Mouse (Mus musculus): Measurements from ENCODE around the gene Akap13.
"Not testable (repeated sequence)": the region's sequence is repeated elsewhere in the genome, so short reads cannot be mapped to it uniquely, and the experiment has no call there.

The Akap13 gene

DNA sequence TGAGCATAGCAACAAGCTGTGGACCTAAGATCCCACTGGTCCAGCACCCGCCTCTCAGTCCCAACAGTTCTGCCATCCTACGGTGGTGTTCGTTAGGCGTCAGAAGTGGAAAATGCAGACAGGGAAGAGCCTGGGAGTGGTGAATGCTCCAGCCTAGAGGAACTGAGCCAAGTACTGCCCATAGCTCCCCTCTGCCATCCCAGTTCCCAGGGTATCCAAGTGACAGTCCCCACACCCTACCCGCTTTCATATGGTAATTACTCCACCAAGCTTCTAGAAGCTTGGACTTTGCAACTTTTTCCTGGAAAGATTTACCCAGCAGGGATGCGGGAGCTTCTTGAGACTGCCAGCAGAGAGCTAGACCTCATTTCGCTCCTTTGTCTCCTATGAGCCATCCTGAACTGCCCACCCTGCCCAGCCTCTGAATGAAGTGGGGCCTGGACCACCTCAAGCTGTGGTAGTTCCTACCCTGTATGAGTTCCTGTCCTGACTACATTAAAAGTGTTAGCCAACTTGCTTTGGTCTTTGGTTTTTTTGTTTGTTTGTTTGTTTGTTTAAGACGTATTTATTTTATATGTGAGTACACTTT, 300.6 kb downstream of the Akap13 start:
- no peak for DNase-seq (ENCODE audit: low spot score in 2 of 2)

DNA sequence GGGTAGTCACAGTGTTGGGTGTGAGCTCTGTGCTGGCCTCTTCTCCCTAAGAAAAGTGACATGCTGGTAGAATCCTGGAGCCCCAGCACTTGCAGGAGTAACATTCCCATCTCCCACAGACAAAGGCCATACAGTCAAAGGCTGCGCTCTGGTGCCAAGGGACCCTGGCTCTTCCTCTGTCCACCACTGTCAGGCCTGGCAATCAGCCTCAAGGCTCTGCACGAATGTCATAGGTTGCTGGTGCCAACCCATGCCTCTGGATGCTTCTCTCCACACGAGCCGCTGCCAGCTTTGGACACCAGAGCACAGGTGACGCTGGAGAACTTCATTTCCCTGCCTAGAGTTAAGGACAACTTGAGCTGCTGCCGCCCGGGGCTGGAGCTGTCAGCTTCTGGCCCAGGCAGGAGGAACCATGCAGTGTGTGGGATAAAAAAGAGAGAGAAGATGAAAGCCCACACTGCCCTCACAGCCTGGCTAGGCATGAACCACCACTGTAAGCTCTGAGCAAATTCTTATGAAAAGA, 304.7 kb downstream of the Akap13 start:
- no peak for DNase-seq (ENCODE audit: low spot score in 2 of 2)

DNA sequence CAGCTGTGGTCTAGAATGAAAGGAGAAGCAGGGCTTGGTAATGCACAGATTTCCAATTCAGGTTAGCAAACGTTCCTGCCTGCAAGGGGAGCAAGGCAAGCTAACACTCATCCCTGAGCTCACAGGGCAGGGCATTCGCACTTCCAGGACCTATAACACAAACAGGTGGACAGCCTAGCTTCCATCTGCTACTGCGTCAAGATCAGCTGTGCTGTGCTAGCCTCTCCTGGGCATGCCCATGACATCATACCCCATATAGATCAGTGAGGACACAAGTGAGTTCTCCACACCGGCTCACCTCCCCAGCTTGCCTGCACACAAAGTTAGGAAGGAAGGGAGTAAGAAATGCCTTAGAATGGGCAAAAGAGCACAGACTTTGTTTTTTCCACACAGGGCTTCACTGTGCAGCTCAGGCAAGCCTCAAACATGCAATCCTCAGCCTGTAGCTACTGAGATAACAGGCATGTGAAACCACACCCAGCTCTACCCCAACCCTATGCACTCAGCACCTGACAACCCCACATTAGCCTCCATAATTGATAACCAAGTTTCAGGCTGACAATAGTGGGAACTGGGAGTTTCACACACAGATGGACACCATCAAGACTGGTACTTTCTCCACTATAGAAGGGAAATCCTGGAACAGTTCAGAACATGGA, 305.5 kb downstream of the Akap13 start:
- not testable (repeated sequence) for DNase-seq (ENCODE audit: low spot score in 2 of 2)

DNA sequence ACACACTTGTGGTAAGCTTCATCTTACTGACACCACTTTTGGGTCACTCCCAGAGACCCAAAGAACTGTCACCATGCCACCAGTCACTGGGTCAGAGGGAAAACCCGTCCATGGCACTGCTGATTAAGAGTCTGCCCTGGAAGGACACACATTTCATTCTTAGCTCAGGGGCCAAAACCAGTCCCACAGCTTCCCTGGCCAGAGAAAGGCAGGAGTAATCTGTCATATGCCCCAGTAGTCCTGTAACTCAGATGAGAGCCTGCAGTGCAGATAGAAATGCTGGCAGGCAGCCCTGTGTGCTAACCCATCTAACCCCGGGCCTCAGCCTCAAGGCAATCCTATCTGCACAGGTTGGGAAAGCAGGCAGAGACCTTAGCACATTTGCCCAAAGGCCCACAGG, 306.9 kb downstream of the Akap13 start:
- DNase-seq (ENCODE audit: low spot score in 2 of 2) = not testable (repeated sequence)

DNA sequence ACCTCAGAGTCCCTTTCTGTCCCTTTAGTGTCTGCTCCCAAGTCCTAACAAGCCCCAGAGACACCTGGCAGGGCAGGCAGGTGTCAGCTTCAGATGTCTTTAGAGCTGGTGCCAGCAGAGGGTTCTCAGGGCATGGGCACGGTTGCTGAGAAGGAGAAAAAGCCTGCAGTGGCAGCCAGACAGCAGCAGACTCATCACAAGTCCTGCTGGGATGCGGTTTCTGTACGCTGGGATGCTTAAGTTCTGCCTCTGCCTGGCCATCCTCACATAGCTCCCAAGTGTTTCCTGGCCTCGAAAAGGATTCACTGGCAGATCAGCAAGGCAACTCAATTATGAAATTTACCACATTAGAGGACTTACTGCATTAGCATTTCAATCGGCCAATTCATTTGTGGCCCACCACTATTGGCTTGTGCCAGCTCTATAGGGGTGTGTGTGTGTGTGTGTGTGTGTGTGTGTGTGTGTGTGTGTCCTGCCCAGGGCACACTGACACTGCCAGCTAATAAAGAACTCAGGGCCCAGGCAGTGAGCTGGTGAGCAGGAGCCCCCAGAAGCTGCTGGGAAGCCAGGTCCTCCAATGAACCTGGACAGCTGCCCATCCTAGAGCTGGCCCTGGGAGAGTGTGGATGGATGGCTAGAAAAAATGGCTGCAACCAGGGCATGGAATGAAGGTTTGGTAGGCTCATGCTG, 311.9 kb downstream of the Akap13 start:
- not testable (repeated sequence) for DNase-seq (ENCODE audit: low spot score in 2 of 2)

DNA sequence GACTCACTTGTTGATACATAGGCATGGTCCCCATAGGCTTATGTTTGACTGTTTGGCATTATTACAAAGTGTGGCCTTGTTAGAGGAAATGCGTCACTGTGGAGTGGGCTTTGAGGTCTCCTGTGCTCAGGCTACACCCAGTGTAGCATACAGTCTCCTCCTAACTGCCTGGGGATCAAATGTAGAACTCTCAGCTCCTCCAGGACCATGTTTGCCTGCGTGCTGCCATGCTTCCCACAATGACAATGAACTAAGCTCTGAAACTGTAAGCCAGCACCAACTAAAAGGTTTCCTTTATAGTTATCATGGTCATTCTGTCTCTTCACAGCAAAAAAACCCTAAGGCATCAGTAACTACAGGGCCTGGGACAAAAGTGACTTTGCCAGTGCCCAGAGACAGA, 312.8 kb downstream of the Akap13 start:
- DNase-seq (ENCODE audit: low spot score in 2 of 2) = no peak

DNA sequence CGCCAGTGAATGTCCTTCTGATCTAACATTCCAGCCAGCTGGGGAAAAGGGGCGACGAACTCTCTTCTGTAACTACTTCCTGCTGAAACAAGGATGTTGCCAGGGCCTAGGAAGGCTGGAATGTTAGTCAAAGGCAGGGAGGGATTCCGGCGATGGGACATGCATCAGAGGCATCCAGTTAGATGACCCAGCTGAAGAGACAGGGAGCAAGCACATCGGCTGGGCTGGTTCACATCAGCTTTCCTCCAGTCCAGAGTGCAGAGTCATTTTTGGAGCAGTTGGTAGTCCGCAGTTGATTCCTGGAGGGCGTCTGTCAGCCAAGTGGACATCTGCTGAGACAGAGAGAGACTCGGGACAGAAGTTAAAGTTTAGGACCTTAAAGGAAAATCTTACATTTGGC, 314.6 kb downstream of the Akap13 start:
- no peak for DNase-seq (ENCODE audit: low spot score in 2 of 2)

DNA sequence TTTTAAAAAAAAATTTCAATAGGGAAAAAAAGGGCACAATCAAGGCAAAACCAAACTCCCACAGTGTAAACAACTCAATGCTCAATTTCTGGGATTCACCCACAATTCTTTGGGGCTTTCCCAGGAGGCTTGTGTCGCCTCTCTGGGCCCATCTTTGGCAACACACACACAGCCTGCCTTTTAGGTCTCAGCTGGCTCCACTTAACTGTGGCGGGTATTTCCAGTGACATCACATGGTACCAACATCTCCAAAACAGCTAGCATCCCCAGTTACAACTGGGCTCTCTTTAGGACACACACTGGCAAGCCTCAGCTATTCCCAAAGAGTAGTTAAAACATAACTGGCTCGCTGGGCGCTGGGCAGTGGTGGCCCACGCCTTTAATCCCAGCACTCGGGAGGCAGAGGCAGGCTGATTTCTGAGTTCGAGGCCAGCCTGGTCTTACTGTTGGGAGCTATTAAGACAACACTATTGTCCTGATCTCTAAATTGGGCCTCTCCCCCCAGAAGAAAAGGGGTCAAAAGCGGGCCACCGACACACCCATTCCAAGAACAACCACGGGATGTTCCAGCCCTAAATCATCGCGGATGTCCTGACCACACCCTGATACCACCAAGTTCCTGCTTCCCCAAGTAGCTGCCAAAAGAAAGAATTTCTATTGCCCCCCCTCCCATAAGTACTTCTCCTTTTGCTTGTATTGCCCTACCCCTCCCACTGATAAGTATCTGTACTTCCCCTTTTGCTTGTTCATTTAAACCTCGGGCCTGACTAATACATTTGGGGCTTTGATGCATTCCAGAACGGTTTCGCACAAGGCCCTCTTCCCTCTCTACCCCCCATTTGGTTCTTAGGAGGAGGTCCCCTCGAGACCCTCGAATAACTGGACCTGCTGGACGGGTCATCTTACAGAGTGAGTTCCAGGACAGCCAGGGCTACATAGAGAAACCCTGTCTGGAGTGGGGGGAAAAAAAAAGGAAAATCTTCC, 319.1 kb downstream of the Akap13 start:
- DNase-seq (ENCODE audit: low spot score in 2 of 2) = not testable (repeated sequence)

DNA sequence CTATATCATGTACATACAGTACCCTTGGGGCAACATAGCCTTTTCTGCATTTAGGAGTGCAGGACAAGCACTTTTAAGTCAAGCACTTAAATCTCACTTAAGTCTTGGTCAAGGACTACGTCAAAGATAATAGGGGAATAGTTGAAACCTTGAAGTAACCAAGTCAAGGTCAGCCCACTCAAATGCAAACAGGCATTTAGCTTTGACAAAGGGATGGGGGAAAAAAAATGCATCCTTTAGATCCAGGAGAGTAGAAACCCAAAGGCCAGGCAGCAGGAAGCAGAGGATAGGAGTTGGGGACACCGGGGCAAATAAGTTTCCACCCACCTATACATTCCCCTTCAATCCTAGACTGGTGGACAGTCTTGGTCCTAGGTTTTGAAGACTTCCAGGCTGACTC, 322.7 kb downstream of the Akap13 start:
- no peak for DNase-seq (ENCODE audit: low spot score in 2 of 2)

DNA sequence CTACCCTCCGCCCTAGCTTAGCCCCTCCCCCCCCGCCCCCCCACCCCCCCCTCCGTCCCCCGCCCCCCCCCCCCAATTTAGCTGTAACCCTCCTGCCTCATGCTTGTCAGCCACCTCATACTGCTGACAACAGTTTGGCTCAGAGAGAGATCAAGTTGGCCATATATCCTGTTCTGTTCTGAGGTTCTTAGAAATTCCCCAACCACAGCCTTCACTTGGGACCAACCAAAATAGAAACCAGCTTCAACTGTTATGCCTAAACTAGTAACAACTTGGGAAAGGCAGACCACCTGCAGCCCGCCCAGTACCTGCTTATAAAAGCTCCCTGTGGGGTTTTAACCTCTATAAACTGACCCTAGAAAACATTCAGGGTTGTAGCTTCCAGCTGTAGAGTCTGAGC, 325.5 kb downstream of the Akap13 start:
- DNase-seq (ENCODE audit: low spot score in 2 of 2) = no peak

DNA sequence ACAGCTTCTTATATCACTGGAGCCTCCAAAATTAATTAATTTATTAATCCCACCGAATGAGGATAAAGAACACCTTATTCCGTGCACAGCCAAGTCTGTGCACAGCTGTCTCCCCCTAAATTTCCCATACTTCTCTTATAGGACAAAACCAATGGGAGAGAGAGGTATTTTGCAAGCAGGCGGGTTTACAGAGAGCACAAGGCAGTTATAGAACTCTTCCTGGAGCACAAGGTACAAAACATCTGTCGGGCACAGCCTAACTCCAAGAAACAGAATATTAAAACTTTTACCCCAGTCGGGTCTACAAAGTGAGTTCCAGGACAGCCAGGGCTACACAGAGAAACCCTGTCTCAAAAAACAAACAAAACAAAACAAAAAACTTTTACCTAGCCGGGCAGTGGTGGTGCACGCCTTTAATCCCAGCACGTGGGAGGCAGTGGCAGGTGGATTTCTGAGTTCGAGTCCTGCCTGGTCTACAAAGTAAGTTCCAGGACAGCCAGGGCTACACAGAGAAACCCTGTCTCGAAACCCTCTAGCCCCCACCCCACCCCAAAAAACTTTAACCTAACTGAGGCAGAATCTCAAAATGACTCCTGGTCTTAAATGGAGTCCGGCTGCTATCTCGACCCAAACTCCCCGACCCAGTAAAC, 326.1 kb downstream of the Akap13 start:
- DNase-seq (ENCODE audit: low spot score in 2 of 2) = no peak

DNA sequence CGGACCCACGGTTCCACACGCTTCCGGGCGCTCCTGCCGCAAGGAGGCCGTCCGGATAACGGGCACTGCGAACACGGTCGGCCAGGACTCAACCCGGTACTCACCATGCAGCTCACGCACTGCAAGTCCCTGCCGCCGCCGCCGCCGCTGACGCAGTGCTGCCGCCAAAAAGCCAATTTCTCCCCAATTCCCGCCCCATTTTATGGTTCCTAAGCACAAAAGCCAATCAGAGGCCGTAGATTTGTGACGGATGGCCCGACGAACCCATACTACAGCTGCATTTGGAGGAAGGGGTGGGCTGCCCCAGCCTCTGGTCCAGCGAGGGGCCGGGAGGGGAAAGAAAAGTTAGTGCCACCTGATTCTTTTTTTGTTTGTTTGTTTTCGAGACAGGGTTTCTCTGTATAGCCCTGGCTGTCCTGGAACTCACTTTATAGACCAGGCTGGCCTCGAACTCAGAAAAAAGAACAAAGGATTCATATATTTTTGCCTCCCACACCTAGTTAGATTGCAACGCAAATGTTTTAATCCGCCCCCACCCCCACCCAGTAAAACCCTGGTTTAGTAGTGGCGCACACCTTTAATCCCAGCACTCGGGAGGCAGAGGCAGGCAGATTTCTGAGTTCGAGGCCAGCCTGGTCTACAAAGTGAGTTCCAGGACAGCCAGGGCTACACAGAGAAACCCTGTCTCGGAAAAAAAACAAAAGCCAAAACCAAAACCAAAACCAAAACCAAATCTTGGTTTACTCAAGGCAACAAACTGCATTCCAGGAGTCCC, 326.8 kb downstream of the Akap13 start:
- DNase-seq (ENCODE audit: low spot score in 2 of 2) = peak; percentile 74 to 76

DNA sequence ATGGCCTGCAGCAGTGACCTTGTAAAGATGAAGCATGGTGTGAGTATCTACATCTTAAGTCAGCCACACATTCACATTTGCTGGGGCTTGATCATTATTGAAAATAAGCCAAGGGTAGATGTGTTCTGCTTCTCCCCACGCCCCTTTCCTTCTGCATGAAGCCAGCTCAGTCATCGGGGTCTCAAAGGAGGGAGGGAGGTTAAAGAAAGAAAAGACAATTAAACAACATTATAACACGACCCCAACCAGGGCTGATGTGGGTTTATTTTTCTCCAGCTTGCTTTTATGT, 327.3 kb downstream of the Akap13 start:
- no peak for DNase-seq (ENCODE audit: low spot score in 2 of 2)

DNA sequence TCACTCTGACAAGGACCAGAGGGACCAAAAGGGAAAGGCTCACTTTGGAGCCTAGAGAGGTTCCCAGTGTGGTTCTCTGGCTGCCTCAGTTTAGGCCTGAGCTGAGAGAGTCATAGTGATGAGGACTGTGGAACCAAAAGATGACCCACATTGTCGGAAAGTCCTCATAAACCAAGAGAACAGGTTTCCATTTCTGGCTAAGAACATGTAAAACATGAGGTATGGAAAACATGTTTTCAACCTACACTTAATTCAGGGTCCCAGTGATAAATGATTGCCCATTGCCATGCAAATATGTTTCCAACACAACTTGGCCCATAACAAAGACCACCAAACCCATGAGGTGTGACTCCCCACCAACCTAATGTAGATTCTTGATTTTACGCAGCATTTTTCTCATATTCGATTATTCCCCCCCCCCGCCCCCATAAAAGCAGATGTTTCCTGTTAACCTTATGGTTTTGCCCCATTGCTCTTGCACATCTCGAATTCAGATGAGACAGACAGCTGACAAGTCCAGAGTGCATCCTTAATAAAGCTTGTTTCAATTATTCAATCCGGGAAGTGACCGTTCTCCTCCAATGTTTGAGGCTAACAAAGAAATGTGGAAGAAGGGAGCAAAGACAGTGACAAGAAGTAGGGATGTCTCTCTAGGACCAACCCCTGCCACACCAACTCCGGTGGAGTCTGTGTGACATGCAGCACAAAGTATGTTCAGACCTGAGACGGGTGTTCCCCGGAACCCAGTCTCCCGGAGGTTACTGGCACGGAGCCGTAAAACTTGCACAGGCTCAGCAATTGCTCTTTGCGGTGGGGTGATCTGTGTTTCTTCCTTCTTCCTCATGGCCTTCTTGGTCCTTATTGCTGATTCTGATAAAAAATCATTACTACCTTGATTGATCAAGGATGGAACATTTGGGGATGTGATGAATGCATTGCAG, 330.3 kb downstream of the Akap13 start:
- DNase-seq (ENCODE audit: low spot score in 2 of 2) = no peak

DNA sequence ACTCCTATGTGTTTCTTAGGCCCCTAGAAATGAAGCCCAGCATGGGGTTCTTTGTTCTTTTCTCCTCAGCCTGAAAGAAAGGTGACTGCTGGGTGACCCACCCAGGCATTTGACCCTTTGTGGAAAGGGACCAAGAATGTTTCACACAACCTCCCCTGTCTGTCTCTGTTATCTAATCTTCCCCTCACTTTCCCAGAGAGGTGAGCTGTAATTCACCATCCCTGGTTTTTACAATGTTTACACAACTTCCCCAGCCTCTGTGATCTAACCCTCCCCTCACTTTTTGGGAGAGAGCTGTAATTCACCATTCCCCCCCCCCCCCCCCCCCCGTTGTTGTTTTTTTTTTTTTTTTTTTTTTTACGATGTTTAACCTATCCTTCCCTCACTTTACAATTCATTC, 331.5 kb downstream of the Akap13 start:
- DNase-seq (ENCODE audit: low spot score in 2 of 2) = no peak

DNA sequence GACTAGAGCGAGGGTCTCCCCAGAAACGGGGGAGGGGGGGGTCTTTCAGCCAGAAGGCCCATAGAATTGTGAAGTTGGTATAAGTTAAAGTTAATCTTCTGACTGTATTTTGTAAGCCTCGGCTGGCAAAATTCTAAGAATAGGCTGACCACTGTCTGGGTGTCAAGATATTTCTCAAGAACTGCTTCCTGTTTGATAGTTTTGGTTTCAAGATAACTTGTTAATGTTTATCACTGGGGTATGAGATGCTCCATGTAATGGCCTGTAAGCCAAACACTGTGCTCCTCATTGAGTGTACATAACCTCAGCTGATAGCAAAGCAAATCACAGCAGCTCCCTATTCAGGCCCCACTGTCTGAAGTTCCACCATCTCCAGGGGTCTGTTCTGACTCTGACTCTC, 332.0 kb downstream of the Akap13 start:
- no peak for DNase-seq (ENCODE audit: low spot score in 2 of 2)

DNA sequence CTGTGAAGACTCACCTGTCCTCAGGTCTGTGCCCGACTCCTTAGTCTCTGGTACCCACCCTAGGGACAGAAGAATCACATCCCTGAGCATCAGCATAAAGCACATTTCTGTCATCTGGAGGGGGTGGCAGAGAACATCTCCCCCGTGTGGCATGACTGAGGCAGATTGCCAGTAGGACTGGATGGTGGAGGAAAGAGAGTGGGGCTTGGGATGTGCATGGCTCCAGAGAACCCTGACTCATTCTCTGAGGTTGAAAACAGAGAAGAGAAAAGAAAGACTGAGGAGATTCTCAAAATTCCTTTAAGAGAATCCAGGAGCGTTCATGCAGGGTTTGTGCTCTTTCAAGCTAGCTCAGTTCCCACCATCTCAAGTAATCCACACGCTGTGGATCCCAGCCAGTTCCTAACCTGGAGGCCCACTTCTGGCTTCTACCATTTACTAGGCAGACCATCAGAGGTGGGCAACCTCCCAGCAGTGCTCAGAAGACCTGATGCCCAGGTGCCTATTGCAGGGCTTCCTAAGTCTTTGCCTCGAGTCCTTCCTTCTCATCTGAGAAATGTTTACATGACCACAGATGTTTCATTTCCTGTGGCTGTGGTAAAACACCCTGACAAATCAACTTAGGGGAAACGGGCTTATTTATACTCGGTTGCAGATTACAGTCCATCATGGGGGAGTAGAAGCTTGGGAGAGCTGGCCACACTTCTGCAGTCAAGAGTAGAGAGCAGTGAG, 332.9 kb downstream of the Akap13 start:
- peak in 1 of 2 experiments; percentile 5 for DNase-seq (ENCODE audit: low spot score in 2 of 2)

DNA sequence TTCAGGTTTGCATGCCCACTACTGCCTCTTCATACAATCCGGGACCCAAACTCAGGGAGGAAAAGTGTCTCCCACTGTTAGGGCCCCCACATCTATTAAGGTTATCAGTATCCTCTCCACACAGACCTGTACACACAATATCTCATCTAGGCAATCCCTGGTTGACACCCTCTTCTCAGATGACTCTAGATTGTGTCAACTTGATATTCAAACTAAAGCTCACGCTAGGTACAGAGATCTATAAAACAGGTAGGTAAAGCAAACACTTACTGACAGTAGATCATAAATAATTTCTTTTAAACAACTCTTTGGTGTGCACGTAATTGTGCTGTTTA, 333.4 kb downstream of the Akap13 start:
- DNase-seq (ENCODE audit: low spot score in 2 of 2) = not testable (repeated sequence)

DNA sequence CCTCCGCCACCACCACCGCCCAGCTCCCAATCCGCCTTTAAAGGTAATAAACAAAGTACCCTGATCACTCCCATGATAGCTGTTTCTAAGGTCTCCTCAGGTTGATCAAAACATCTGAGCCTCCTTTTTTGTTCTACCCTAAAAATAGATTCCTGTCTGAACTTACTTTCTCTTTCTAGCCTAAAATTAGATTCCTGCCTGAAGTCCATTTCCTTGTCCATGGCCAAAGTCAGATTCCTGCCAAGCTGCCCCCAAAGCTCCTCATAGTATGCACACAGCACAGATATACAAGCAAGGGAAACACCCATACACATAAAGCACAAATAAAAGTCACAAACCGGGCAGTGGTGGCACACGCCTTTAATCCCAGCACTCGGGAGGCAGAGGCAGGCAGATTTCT, 334.4 kb downstream of the Akap13 start:
- no peak for DNase-seq (ENCODE audit: low spot score in 2 of 2)

Data from right cerebral cortex, postnatal 36 days (tissue).